Mouse (Mus musculus) CH12.LX (cell line): ENCODE measurements at regions not wholly inside any gene's neighbourhood (a gene's known extent, or its start where the extent isn't known, plus 50 kb on each side); places are given as distances from the start of the nearest gene placed in this dataset.
A peak's percentile ranks its signal among the peaks of the same experiment; 100 is the strongest.

ENCODE experiments used
- DNase-seq: peaks from one replicate; pipeline ENCODE4 v3.0.0-alpha.2; 2013; ENCODE audit errors: extremely low read depth
- H3K27ac ChIP-seq: 2 replicates; pipeline ENCODE4 v1.5.1; 2012; ENCODE audit warnings: low read depth, mild to moderate bottlenecking, control low read depth, moderate library complexity; ENCODE audit not compliant: insufficient read depth
- H3K27me3 ChIP-seq: replicated peaks from 2 replicates; pipeline ENCODE3; 2012; ENCODE audit warnings: inconsistent platforms
- H3K36me3 ChIP-seq, 2 experiments: replicated peaks in 1 of 2; 2 replicates each; pipeline versions ENCODE3 to v1.6.1; 2012; ENCODE audit warnings: inconsistent platforms in 1 of 2, low read length in 1 of 2, mild to moderate bottlenecking in 1 of 2, mixed read lengths in 1 of 2, moderate library complexity in 1 of 2; ENCODE audit not compliant: control insufficient read depth in 1 of 2, insufficient read depth in 1 of 2
- H3K4me1 ChIP-seq, 2 experiments: 2 replicates each; pipeline ENCODE4 v1.6.1; 2012; ENCODE audit warnings: inconsistent platforms in 1 of 2, moderate library complexity in 1 of 2; ENCODE audit not compliant: insufficient read depth in 2 of 2, control insufficient read depth in 1 of 2
- H3K4me2 ChIP-seq: 2 replicates; pipeline ENCODE4 v1.6.1; 2012; ENCODE audit warnings: low read depth, mild to moderate bottlenecking, control low read depth; ENCODE audit not compliant: poor library complexity, insufficient read depth, severe bottlenecking
- H3K4me3 ChIP-seq, 3 experiments: fragments of 150-350 bp in 1 of 3; sonication (generic) in 1 of 3; replicated peaks in 1 of 3; 2 replicates each; pipeline versions ENCODE3 to v1.5.1; 2011 to 2012; ENCODE audit warnings: low read depth in 2 of 3, low read length in 2 of 3, mild to moderate bottlenecking in 2 of 3, moderate library complexity in 2 of 3, control low read depth in 1 of 3, improper control_type of control experiment in 1 of 3, inconsistent platforms in 1 of 3, mixed read lengths in 1 of 3; ENCODE audit not compliant: poor library complexity in 1 of 3
- H3K79me2 ChIP-seq: replicated peaks from 2 replicates; pipeline ENCODE4 v1.6.1; 2012; ENCODE audit warnings: mild to moderate bottlenecking, moderate library complexity; ENCODE audit not compliant: control insufficient read depth, poor library complexity, insufficient read depth, severe bottlenecking; ENCODE audit errors: extremely low read depth
- H3K9ac ChIP-seq: 2 replicates; pipeline ENCODE4 v1.6.1; 2012; ENCODE audit warnings: low read depth, mild to moderate bottlenecking, control low read depth, moderate library complexity; ENCODE audit not compliant: insufficient read depth
- H3K9me3 ChIP-seq: replicated peaks from 2 replicates; pipeline ENCODE3; 2012; ENCODE audit warnings: low read length, inconsistent platforms, mixed read lengths
- CHD2 ChIP-seq: IDR thresholded peaks from 2 replicates; pipeline ENCODE4 v1.6.1; 2011; ENCODE audit warnings: low read length, improper control_type of control experiment
- CTCF ChIP-seq, 2 experiments: IDR thresholded peaks in 1 of 2; conservative IDR thresholded peaks in 1 of 2; 2 replicates each; pipeline ENCODE4 v1.5.1; 2011 to 2012; ENCODE audit warnings: low read depth in 2 of 2, low read length in 2 of 2, improper control_type of control experiment in 1 of 2, inconsistent platforms in 1 of 2, mild to moderate bottlenecking in 1 of 2, moderate library complexity in 1 of 2
- E2F4 ChIP-seq: IDR thresholded peaks from 2 replicates; pipeline ENCODE4 v1.6.1; 2011; ENCODE audit warnings: low read depth, low read length, improper control_type of control experiment; ENCODE audit not compliant: insufficient replicate concordance
- ETS1 ChIP-seq: conservative IDR thresholded peaks from 2 replicates; pipeline ENCODE4 v1.6.1; 2012; ENCODE audit warnings: low read depth, mild to moderate bottlenecking, inconsistent platforms, low read length, improper control_type of control experiment, moderate library complexity
- GABPA ChIP-seq: IDR thresholded peaks from 2 replicates; pipeline ENCODE4 v1.6.1; 2012; ENCODE audit warnings: low read depth, low read length, improper control_type of control experiment, inconsistent platforms; ENCODE audit not compliant: insufficient replicate concordance
- HCFC1 ChIP-seq: IDR thresholded peaks from 2 replicates; pipeline ENCODE4 v1.6.1; 2012; ENCODE audit warnings: low read depth, mild to moderate bottlenecking, inconsistent platforms, low read length, improper control_type of control experiment
- IRF4 ChIP-seq: IDR thresholded peaks from 2 replicates; pipeline ENCODE4 v1.6.1; 2014; ENCODE audit warnings: low read depth, mild to moderate bottlenecking, inconsistent platforms, low read length, improper control_type of control experiment
- JUND ChIP-seq: conservative IDR thresholded peaks from 2 replicates; pipeline ENCODE4 v1.6.1; 2011; ENCODE audit warnings: low read depth, low read length, improper control_type of control experiment
- KAT2A ChIP-seq: IDR thresholded peaks from 2 replicates; pipeline ENCODE4 v1.6.1; 2012; ENCODE audit warnings: low read length, improper control_type of control experiment, inconsistent platforms; ENCODE audit not compliant: insufficient replicate concordance
- MAFK ChIP-seq: IDR thresholded peaks from 2 replicates; pipeline ENCODE4 v1.6.1; 2011; ENCODE audit warnings: low read length, improper control_type of control experiment; ENCODE audit not compliant: insufficient replicate concordance
- MAX ChIP-seq: IDR thresholded peaks from 2 replicates; pipeline ENCODE4 v1.6.1; 2011; ENCODE audit warnings: low read length, improper control_type of control experiment
- MAZ ChIP-seq: IDR thresholded peaks from 2 replicates; pipeline ENCODE4 v1.6.1; 2012; ENCODE audit warnings: low read depth, mild to moderate bottlenecking, inconsistent platforms, low read length, improper control_type of control experiment, moderate library complexity
- MXI1 ChIP-seq: IDR thresholded peaks from 2 replicates; pipeline ENCODE4 v1.6.1; 2011; ENCODE audit warnings: mild to moderate bottlenecking, low read depth, low read length, improper control_type of control experiment
- MYC ChIP-seq: IDR thresholded peaks from 2 replicates; pipeline ENCODE4 v1.6.1; 2011; ENCODE audit warnings: low read depth, mild to moderate bottlenecking, improper control_type of control experiment, low read length
- NRF1 ChIP-seq: IDR thresholded peaks from 2 replicates; pipeline ENCODE4 v1.6.1; 2014; ENCODE audit warnings: low read depth, mild to moderate bottlenecking, inconsistent platforms, low read length, improper control_type of control experiment, moderate library complexity
- PAX5 ChIP-seq: IDR thresholded peaks from 2 replicates; pipeline ENCODE4 v1.6.1; 2012; ENCODE audit warnings: low read length, inconsistent platforms, mixed read lengths
- POLR2A ChIP-seq: IDR thresholded peaks from 2 replicates; pipeline ENCODE4 v1.6.1; 2011; ENCODE audit warnings: low read depth, mild to moderate bottlenecking, improper control_type of control experiment, low read length
- SMC3 ChIP-seq: IDR thresholded peaks from 2 replicates; pipeline ENCODE4 v1.6.1; 2011; ENCODE audit warnings: low read depth, low read length, improper control_type of control experiment
- UBTF ChIP-seq: IDR thresholded peaks from 2 replicates; pipeline ENCODE4 v1.6.1; 2012; ENCODE audit warnings: low read depth, mild to moderate bottlenecking, inconsistent platforms, low read length, improper control_type of control experiment, moderate library complexity
- ZKSCAN1 ChIP-seq: IDR thresholded peaks from 2 replicates; pipeline ENCODE4 v1.6.1; 2012; ENCODE audit warnings: low read depth, inconsistent platforms, low read length, improper control_type of control experiment, borderline replicate concordance
- ZNF384 ChIP-seq: IDR thresholded peaks from 2 replicates; pipeline ENCODE4 v1.6.1; 2012; ENCODE audit warnings: low read depth, low read length, improper control_type of control experiment, inconsistent platforms
- dilution Hi-C: fragments of 300-500 bp; cut with MboI; formaldehyde crosslinking; loops from 2 replicates; pipeline ENCODE4 v1.14.3; 2020; ENCODE audit warnings: low sequenced_read_pairs; ENCODE audit not compliant: extremely low pct_unique_long_range_greater_than_20kb, extremely low pct_ligation_motif_present
- in situ Hi-C: fragments of 300-500 bp; cut with MboI; formaldehyde crosslinking; loops from 3 replicates; pipeline ENCODE4 v1.14.3; 2019; ENCODE audit warnings: low sequenced_read_pairs, low pct_ligation_motif_present, low pct_unique_long_range_greater_than_20kb, mixed read lengths

- no peaks in the 10 kb centered on the region for H3K79me2 ChIP-seq
- no peaks in the 10 kb centered on the region for H3K36me3 ChIP-seq
- H3K9me3 ChIP-seq, result no peaks in the 10 kb centered on the region
- H3K4me3 ChIP-seq, result no peak overlapping the region
- H3K27ac ChIP-seq, result no peak overlapping the region
- dilution Hi-C loops (no loop called here), in situ Hi-C loops (no loop called here)
- peak; percentile 35 for DNase-seq
- no peaks in the 10 kb centered on the region for H3K27me3 ChIP-seq
- TF ChIP-seq ETS1 (no peak), NRF1 (peak; percentile 45; the same call in 1 of the 2 replicates), IRF4 (peak; percentile 54; the same call in 1 of the 2 replicates), UBTF (no peak), KAT2A (0 out of 2 replicates have a peak, but pooled peaks have one; percentile 1)
- no peak overlapping the region for H3K9ac ChIP-seq
- peak overlapping the region; percentile 76 for H3K4me2 ChIP-seq
- H3K4me1 ChIP-seq, result peaks cover 4 to 34% of the 10 kb centered on the region in 2 experiments; a peak in 2 of 4 replicates
Measured at GRCm38 (mm10) chr3:144069979-144070540, 135.0 kb downstream of the Lmo4 start.

DNA sequence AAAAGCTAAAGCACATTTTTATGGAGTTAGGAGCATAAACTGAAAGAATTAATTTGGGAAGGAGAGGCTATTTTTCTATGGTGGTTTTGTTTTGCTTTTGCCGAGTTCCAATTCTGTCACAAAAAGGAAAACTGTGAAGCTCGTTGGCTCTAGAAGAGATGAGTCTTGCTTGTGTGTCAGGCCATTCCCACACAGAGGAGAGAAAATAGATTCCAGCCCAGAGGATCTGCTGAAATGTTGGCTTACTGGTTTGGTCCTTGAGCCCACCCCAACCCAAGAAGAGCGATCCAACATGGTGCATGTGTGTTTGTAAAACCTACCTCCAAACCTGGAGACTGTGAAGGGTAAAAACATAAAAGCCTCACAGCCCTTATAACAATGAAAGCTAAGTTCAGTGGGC lies 138.0 kb downstream of the Lmo4 start:
- no peaks in the 10 kb centered on the region for H3K9me3 ChIP-seq
- in situ Hi-C loops, result no loop called here
- dilution Hi-C loops, result no loop called here
- no peak for DNase-seq
- H3K27me3 ChIP-seq, result no peaks in the 10 kb centered on the region
- H3K9ac ChIP-seq, result no peak overlapping the region
- H3K4me2 ChIP-seq, result no peak overlapping the region
- peaks cover 4 to 32% of the 10 kb centered on the region in 2 experiments; a peak in 2 of 4 replicates for H3K4me1 ChIP-seq
- H3K36me3 ChIP-seq, result no peaks in the 10 kb centered on the region
- no peaks in the 10 kb centered on the region for H3K79me2 ChIP-seq
- H3K4me3 ChIP-seq, result no peak overlapping the region
- H3K27ac ChIP-seq, result no peak overlapping the region
- TF ChIP-seq SMC3 (no peak), ZKSCAN1 (no peak), MAZ (no peak), HCFC1 (no peak), PAX5 (no peak)

GRCm38 (mm10) chr3:144058106-144058505 lies 146.9 kb downstream of the Lmo4 start:
- Histone ChIP-seq H3K36me3 (no peaks in the 10 kb centered on the region), H3K4me3 (no peak overlapping the region), H3K4me2 (no peak overlapping the region), H3K9me3 (no peaks in the 10 kb centered on the region), H3K27me3 (no peaks in the 10 kb centered on the region), H3K79me2 (no peaks in the 10 kb centered on the region), H3K9ac (no peak overlapping the region; the same call in 1 of the 2 replicates), H3K27ac (no peak overlapping the region), H3K4me1 (0 out of 4 replicates have a peak, but pooled peaks cover 0 to 3% of the 10 kb centered on the region in 2 experiments)
- no peak for DNase-seq
- TF ChIP-seq SMC3, result no peak
- no peak for TF ChIP-seq CTCF (conservative IDR thresholded peaks at IDR 0.05 in 1 of 2, IDR thresholded peaks at IDR 0.05 in 1 of 2; ENCODE audit: low read depth in 2 of 2, low read length in 2 of 2)
- no peak for TF ChIP-seq ZKSCAN1
- TF ChIP-seq MAZ, result no peak
- no peak for TF ChIP-seq MXI1
- no peak for TF ChIP-seq ZNF384
- TF ChIP-seq CHD2, result no peak
- no peak for TF ChIP-seq MAX
- no peak for TF ChIP-seq POLR2A
- TF ChIP-seq ETS1, result no peak
- no peak for TF ChIP-seq E2F4
- no peak for TF ChIP-seq JUND
- TF ChIP-seq IRF4, result no peak
- TF ChIP-seq MAFK, result no peak
- TF ChIP-seq HCFC1, result no peak
- TF ChIP-seq GABPA, result no peak
- no peak for TF ChIP-seq MYC
- dilution Hi-C loops, result no loop called here
- in situ Hi-C loops, result no loop called here
